Mouse (Mus musculus) kidney, embryonic 15.5 days (tissue): ENCODE measurements around the gene Kirrel. TPM values are rescaled to one million over a fixed set of nuclear protein-coding genes. Genes with fewer than 3 reads are reported as not detected.
A peak's percentile ranks its signal among the peaks of the same experiment; 100 is the strongest.

Experiments
- ATAC-seq: fragments of 200-750 bp; cut with Nextera tagmentation; replicated peaks from 2 replicates; pipeline ENCODE4 v1.8.0; 2017; ENCODE audit warnings: moderate TSS enrichment; ENCODE audit not compliant: low FRiP score
- H3K27ac ChIP-seq: fragments of 300-500 bp; sonication (generic); 2 replicates; pipeline ENCODE4 v1.5.1; 2015; ENCODE audit warnings: mild to moderate bottlenecking, inconsistent platforms
- H3K27me3 ChIP-seq: fragments of 300-500 bp; sonication (generic); 2 replicates; pipeline ENCODE4 v1.6.1; 2015; ENCODE audit warnings: inconsistent platforms
- H3K36me3 ChIP-seq: fragments of 300-500 bp; sonication (generic); 2 replicates; pipeline ENCODE4 v1.6.1; 2015; ENCODE audit warnings: inconsistent platforms
- H3K4me1 ChIP-seq: fragments of 300-500 bp; sonication (generic); 2 replicates; pipeline ENCODE4 v1.6.1; 2015; ENCODE audit warnings: inconsistent platforms
- H3K4me2 ChIP-seq: fragments of 300-500 bp; sonication (generic); 2 replicates; pipeline ENCODE4 v1.6.1; 2015; ENCODE audit warnings: moderate library complexity, mild to moderate bottlenecking, inconsistent platforms
- H3K4me3 ChIP-seq: fragments of 300-500 bp; sonication (generic); replicated peaks from 2 replicates; pipeline ENCODE4 v1.5.1; 2015; ENCODE audit warnings: mild to moderate bottlenecking, inconsistent platforms
- H3K9ac ChIP-seq: fragments of 300-500 bp; sonication (generic); 2 replicates; pipeline ENCODE4 v1.6.1; 2015; ENCODE audit warnings: mild to moderate bottlenecking, inconsistent platforms
- H3K9me3 ChIP-seq: fragments of 300-500 bp; sonication (generic); replicated peaks from 2 replicates; pipeline ENCODE4 v1.6.1; 2016; ENCODE audit warnings: inconsistent platforms
- WGBS: fragments of 180-500 bp; shearing (Covaris S2); methylation state at CpG from one replicate; pipeline ENCODE4 v1.1.7; 2015; ENCODE audit warnings: mixed read lengths; 5-methylcytosine and 5-hydroxymethylcytosine counted together
- polyA plus RNA-seq: library from polyadenylated mRNA; unstranded; fragments of >200 nt; fragmentation: Nextera tagmentation; extraction: Ambion mirVana; gene quantifications from 2 replicates; pipeline ENCODE4 v1.2.1, GENCODE M21; 2015

The Kirrel gene
- polyA plus RNA-seq: 17.2 and 18.5 TPM in 2 replicates

GRCm38 (mm10) chr3:87174096-87174768, at the start of gene Kirrel:
Kirrel (minus strand) TSS chr3:87174747.
- WGBS: under 1% methylated on average over 44 of the region's 45 CpGs

GRCm38 (mm10) chr3:87223636-87224035, 49.1 kb upstream of the Kirrel start:
- Histone ChIP-seq H3K9ac (no peak overlapping the region), H3K27ac (no peak overlapping the region), H3K4me3 (no peak overlapping the region), H3K4me2 (no peak overlapping the region), H3K36me3 (no peaks in the 10 kb centered on the region), H3K9me3 (no peaks in the 10 kb centered on the region), H3K4me1 (no peaks in the 10 kb centered on the region), H3K27me3 (no peaks in the 10 kb centered on the region)
- 82% methylated on average over 4 of the region's 4 CpGs for WGBS
- no peak for ATAC-seq

More at GRCm38 (mm10) chr3:87174096-87174768, at the start of gene Kirrel:
- no peaks in the 10 kb centered on the region for H3K9me3 ChIP-seq
- peaks cover 55% of the 10 kb centered on the region for H3K4me1 ChIP-seq
- H3K36me3 ChIP-seq: no peaks in the 10 kb centered on the region
- H3K9ac ChIP-seq: peak within 1 kb of the TSS; percentile 83
- H3K27ac ChIP-seq: peak within 1 kb of the TSS; percentile 88
- H3K4me2 ChIP-seq: peak within 1 kb of the TSS; percentile 72
- peak; percentile 88 for ATAC-seq
- peaks cover 6% of the 10 kb centered on the region; the same call in 1 of the 2 replicates for H3K27me3 ChIP-seq
- H3K4me3 ChIP-seq: peak within 1 kb of the TSS; percentile 75

- Histone ChIP-seq H3K27ac (no peak overlapping the region), H3K4me2 (no peak overlapping the region), H3K36me3 (no peaks in the 10 kb centered on the region), H3K9ac (no peak overlapping the region), H3K4me3 (no peak overlapping the region), H3K27me3 (no peaks in the 10 kb centered on the region), H3K4me1 (no peaks in the 10 kb centered on the region), H3K9me3 (no peaks in the 10 kb centered on the region)
- ATAC-seq: no peak
- 83% methylated on average over 5 of the region's 5 CpGs for WGBS
Observed at GRCm38 (mm10) chr3:87222346-87222745, 47.8 kb upstream of the Kirrel start.

DNA sequence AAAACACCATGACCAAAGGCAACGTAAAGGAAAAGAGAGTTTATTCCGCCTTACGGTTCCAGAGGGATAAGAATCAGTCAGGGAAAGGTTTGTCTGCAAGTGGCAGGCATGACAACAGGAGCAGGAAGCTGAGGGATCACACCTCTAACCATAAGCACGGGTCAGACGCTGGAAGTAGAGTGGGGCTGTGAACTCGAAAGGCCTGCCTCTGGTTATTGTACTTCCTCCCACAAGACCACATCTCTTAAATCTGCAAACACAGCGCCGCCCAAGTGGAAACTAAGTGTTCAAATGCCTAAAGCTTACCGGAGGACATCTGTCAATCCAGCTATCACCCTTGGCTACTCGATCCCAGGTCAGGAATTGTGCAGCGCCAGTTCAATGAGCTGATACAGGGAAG, 40.6 kb upstream of the Kirrel start:
- no peak overlapping the region for H3K27ac ChIP-seq
- no peak overlapping the region for H3K4me2 ChIP-seq
- no peaks in the 10 kb centered on the region for H3K9me3 ChIP-seq
- H3K27me3 ChIP-seq: no peaks in the 10 kb centered on the region
- H3K4me3 ChIP-seq: no peak overlapping the region
- no peak overlapping the region for H3K9ac ChIP-seq
- ATAC-seq: no peak
- H3K36me3 ChIP-seq: no peaks in the 10 kb centered on the region
- WGBS: 58% methylated on average over 11 of the region's 11 CpGs
- no peaks in the 10 kb centered on the region for H3K4me1 ChIP-seq

DNA sequence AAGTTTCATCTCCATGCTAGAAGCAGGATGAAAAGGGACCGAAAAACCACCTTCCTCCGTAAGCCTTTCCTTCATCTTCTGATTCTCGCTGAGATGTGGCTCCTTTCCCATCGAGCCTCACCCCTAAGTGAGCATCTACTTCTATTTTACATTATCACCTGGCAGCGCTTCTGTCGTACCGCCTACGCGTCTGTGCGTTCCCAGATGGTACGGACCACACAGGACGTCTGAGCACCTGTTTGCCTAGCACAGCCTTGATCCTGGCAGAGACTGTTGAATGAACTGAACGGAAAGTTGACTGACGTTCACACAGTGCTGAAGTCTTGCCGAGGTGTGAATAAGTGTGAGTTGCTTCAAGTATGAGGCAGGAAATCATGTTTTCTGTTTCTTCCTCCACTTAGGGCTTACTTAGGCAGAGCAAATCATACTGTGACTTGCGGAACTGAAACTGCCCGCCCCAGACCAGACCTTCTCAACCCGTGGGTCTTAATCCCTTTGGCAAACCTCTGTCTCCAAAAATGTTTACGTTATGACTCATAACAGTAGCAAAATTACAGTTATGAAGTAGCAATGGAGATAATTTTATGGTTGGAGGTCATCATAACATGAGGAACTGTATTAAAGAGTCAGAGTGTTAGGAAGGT, 39.8 kb upstream of the Kirrel start:
- H3K9me3 ChIP-seq: no peaks in the 10 kb centered on the region
- WGBS: 88% methylated on average over 19 of the region's 19 CpGs
- no peak overlapping the region for H3K4me2 ChIP-seq
- no peak overlapping the region for H3K9ac ChIP-seq
- no peaks in the 10 kb centered on the region for H3K4me1 ChIP-seq
- no peak overlapping the region for H3K4me3 ChIP-seq
- no peaks in the 10 kb centered on the region for H3K36me3 ChIP-seq
- H3K27ac ChIP-seq: no peak overlapping the region
- ATAC-seq: no peak
- H3K27me3 ChIP-seq: no peaks in the 10 kb centered on the region

DNA sequence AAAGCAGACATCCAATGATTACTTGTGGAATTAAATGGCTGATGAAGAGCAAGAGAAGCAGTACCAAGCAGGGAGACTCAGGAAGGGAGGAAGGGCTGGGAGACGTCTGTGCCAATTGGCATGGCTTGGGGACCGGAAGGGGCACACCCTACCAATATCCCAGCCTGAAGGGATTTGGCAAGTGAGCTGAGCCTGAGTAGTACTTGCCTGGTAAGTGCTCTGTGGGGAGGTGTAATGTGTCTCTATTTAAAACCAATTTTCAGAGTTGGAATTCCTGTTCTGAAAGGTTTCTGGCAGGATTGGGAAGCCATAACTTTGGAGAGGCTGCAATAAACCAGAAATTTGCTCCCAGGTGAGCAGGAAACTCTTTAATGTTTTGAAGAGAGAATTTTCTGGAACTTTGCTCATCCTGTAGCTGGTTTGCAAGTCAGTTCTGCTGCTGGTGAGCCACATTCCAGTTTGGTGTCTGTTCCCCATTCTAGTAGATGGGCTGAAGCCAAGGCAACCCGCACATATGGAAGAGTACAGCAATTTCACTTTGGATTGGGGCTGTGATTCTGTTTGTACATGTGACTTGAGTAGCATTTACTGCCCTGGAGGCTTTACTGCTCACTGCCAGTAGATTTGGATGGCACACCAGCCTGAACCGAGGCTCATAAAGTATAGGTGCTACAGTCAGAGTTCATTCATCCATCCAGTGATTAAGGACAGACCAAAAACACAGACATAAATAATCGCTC, 32.0 kb upstream of the Kirrel start:
- no peak overlapping the region for H3K4me3 ChIP-seq
- no peak overlapping the region for H3K4me2 ChIP-seq
- ATAC-seq: no peak
- no peak overlapping the region for H3K27ac ChIP-seq
- 73% methylated on average over 5 of the region's 5 CpGs for WGBS
- H3K9me3 ChIP-seq: no peaks in the 10 kb centered on the region
- no peak overlapping the region for H3K9ac ChIP-seq
- no peaks in the 10 kb centered on the region for H3K27me3 ChIP-seq
- H3K4me1 ChIP-seq: no peaks in the 10 kb centered on the region
- no peaks in the 10 kb centered on the region for H3K36me3 ChIP-seq

- H3K9ac ChIP-seq: no peak overlapping the region
- no peak for ATAC-seq
Observed at GRCm38 (mm10) chr3:87196637-87197036, 22.1 kb upstream of the Kirrel start.

GRCm38 (mm10) chr3:87195041-87195440, 20.5 kb upstream of the Kirrel start:
- Histone ChIP-seq H3K9ac (no peak overlapping the region), H3K9me3 (no peaks in the 10 kb centered on the region), H3K27me3 (no peaks in the 10 kb centered on the region), H3K27ac (no peak overlapping the region), H3K4me1 (peaks cover 24% of the 10 kb centered on the region), H3K4me2 (no peak overlapping the region), H3K36me3 (no peaks in the 10 kb centered on the region), H3K4me3 (no peak overlapping the region)
- 91% methylated on average over 4 of the region's 4 CpGs for WGBS
- ATAC-seq: no peak

More at GRCm38 (mm10) chr3:87196637-87197036, 22.1 kb upstream of the Kirrel start:
- H3K27me3 ChIP-seq: no peaks in the 10 kb centered on the region
- no peak overlapping the region for H3K4me2 ChIP-seq
- H3K4me1 ChIP-seq: peaks cover 23% of the 10 kb centered on the region
- no peaks in the 10 kb centered on the region for H3K9me3 ChIP-seq
- no peak overlapping the region for H3K4me3 ChIP-seq
- no peak overlapping the region for H3K27ac ChIP-seq
- 20% methylated on average over 6 of the region's 6 CpGs for WGBS
- H3K36me3 ChIP-seq: no peaks in the 10 kb centered on the region

DNA sequence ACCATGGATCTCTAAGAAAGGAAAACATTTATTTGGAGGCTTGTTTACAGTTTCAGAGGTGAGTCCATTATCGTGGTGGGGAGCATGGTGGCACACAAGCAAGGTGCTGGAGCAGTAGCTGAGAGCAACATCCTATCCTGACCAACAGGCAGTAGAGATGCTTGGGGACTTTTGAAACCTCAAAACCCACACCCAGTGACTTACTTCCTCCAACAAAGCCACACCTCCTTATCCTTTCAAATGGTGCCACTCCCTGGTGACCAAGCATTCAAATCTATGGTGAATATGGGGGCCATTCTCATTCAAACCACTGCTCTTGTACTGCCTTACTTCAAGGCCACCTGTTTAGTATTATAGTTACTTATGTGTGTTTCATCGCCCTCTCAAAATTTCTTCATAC, 20.0 kb upstream of the Kirrel start:
- WGBS: 91% methylated on average over 2 of the region's 2 CpGs
- no peak overlapping the region for H3K4me2 ChIP-seq
- H3K27me3 ChIP-seq: no peaks in the 10 kb centered on the region
- ATAC-seq: no peak
- H3K4me3 ChIP-seq: no peak overlapping the region
- peaks cover 24% of the 10 kb centered on the region for H3K4me1 ChIP-seq
- no peak overlapping the region for H3K9ac ChIP-seq
- no peaks in the 10 kb centered on the region for H3K36me3 ChIP-seq
- no peaks in the 10 kb centered on the region for H3K9me3 ChIP-seq
- no peak overlapping the region for H3K27ac ChIP-seq

DNA sequence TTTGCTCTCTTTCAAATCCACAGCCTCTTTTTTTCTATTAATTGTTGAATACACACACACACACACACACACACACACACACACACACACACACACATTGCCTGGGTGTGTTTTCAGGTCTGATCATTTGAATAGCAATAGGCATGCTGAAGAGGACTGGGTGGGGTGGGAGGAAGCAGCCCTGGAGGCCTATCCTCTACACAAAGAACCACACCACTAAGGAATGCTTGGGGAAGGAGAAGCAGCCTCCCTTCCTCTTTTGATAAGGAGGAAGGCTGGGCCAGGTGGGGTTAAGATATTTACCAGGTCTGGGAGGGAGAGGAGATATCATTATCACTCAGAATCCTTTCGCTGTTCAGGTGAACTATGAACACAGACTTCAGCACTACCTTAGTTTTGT, 19.2 kb upstream of the Kirrel start:
- Histone ChIP-seq H3K27me3 (no peaks in the 10 kb centered on the region), H3K36me3 (no peaks in the 10 kb centered on the region), H3K4me1 (peaks cover 24% of the 10 kb centered on the region), H3K27ac (no peak overlapping the region), H3K4me3 (no peak overlapping the region), H3K4me2 (no peak overlapping the region), H3K9me3 (no peaks in the 10 kb centered on the region), H3K9ac (no peak overlapping the region)
- 72% methylated on average over 1 of the region's 1 CpGs for WGBS
- ATAC-seq: no peak

DNA sequence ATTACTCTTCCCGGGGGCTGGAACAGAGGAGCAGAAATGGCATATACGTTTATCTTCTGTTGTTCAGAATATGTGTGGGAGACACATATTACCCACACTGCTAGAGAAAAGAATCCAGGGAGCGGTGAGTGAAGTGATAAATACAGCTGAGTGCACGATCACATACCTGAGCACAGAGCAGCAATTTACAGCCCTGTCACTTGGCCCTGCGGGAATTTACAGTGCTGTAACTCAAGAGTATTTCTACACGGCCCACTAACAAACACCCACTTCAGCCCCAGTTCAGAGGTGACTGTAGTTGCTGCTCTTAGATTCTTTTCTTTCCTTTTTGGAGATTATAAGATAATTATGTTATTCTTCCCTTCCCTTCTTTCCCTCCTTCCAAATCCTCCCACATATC, 18.8 kb upstream of the Kirrel start:
- H3K36me3 ChIP-seq: no peaks in the 10 kb centered on the region
- ATAC-seq: no peak
- H3K27ac ChIP-seq: no peak overlapping the region
- H3K27me3 ChIP-seq: no peaks in the 10 kb centered on the region
- no peak overlapping the region for H3K4me3 ChIP-seq
- no peaks in the 10 kb centered on the region for H3K9me3 ChIP-seq
- H3K4me1 ChIP-seq: peaks cover 24% of the 10 kb centered on the region
- no peak overlapping the region for H3K4me2 ChIP-seq
- H3K9ac ChIP-seq: no peak overlapping the region
- 19% methylated on average over 6 of the region's 6 CpGs for WGBS

GRCm38 (mm10) chr3:87176687-87177086, 2.1 kb upstream of the Kirrel start:
- ATAC-seq: no peak
- Histone ChIP-seq H3K9ac (no peak overlapping the region), H3K9me3 (no peaks in the 10 kb centered on the region), H3K4me1 (peaks cover 30% of the 10 kb centered on the region), H3K4me3 (no peak overlapping the region), H3K4me2 (no peak overlapping the region), H3K36me3 (no peaks in the 10 kb centered on the region), H3K27ac (no peak overlapping the region), H3K27me3 (peaks cover 6% of the 10 kb centered on the region; the same call in 1 of the 2 replicates)
- 78% methylated on average over 4 of the region's 4 CpGs for WGBS
